Mouse (Mus musculus) megakaryocyte, embryonic 14.5 days (primary cell): ENCODE measurements around the gene Tmem50b.

Experiments used
- FLI1 ChIP-seq: IDR thresholded peaks from 2 replicates; pipeline ENCODE4 v1.6.1; 2012; ENCODE audit warnings: low read length, inconsistent platforms, mixed read lengths
- GATA1 ChIP-seq: IDR thresholded peaks from 3 replicates; pipeline ENCODE4 v1.6.1; 2012; ENCODE audit warnings: mixed read lengths, low read length, inconsistent platforms, borderline replicate concordance

- TF ChIP-seq FLI1 (no peak), GATA1 (no peak)
Measured at GRCm38 (mm10) chr16:91606958-91607357, 9.4 kb upstream of the Tmem50b start.
